Mouse (Mus musculus) bone marrow macrophage, adult 2 months (primary cell): Measurements from ENCODE around the gene Ddx39b.

ENCODE experiments used
- CTCF ChIP-seq: IDR thresholded peaks from 2 replicates; pipeline ENCODE4 v1.5.1; 2012; ENCODE audit warnings: low read depth, mild to moderate bottlenecking, low read length, moderate library complexity
- POLR2A ChIP-seq: IDR thresholded peaks from 2 replicates; pipeline ENCODE4 v1.6.1; 2012; ENCODE audit warnings: mild to moderate bottlenecking, low read depth, low read length, borderline replicate concordance

GRCm38 (mm10) chr17:35245731-35246623, 4.4 kb downstream of the Ddx39b start:
- no peak for TF ChIP-seq CTCF
- TF ChIP-seq POLR2A = no peak
